1 mouse cellular context compared by ENCODE assay signal in genomic region chr17:24416051-24416652, GRCm38 (mm10).
TF ChIP-seq lines count a peak whose summit lies in the region.

No protein-coding gene starts in this region.

TF ChIP-seq in MEL, 35 proteins besides CTCF, POLR2A, EP300 and RAD21:
- no peak for TF ChIP-seq ZNF384 (IDR thresholded peaks at IDR 0.05; ENCODE audit: low read depth, low read length)
